Mouse (Mus musculus) T-helper 17 cell (primary cell): ENCODE data around the gene Vapb.

Experiments
- in situ Hi-C, 2 experiments: fragments of 300-600 bp; cut with MboI, MseI; formaldehyde crosslinking; loops; 1 replicate in 1 of 2; 2 replicates in 1 of 2; pipeline ENCODE4 v1.15.1; 2025; ENCODE audit warnings: high pct_unique_total_duplicates in 2 of 2

Vapb gene

DNA sequence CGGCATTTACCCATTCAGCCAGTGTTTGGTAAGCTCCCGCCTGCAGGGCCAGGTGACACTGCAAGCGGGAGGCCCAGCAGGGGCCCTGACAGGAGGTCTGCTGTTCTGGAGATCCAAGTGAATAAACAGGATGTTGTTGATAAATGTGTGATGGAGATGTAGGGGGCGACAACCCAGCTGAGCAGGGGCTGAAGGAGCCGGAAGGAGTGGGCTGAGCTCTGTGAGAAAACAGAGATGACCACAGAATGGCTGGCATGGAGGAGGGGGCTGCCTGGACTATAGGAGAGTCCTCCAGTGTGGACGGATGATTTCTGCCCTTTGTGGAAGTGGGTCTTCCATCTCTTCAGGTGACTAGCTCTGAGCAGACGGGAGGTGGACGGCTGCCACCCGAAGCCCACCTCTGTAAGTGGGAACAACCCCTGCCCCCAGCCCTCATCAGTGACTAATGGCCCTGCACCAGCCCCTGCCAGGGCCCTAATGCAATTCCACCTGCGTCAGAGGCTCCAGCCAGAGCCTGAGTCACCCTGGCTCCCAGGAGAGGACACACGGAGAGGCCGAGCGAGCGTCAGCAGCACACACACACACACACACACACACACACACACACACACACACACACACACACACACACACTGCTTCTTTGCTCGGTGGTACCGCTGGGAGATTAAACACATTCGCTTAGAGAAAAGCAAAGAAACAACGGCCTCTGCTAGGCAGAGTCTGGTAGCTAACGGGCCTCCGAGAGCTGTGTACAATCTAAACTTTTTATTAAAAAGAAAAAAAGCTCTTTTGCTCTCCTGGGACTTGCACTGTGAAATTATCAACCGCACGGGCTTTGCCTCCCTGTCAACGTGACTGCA is 52.9 kb downstream of the Vapb start:
- in situ Hi-C loops: no loop called here

DNA sequence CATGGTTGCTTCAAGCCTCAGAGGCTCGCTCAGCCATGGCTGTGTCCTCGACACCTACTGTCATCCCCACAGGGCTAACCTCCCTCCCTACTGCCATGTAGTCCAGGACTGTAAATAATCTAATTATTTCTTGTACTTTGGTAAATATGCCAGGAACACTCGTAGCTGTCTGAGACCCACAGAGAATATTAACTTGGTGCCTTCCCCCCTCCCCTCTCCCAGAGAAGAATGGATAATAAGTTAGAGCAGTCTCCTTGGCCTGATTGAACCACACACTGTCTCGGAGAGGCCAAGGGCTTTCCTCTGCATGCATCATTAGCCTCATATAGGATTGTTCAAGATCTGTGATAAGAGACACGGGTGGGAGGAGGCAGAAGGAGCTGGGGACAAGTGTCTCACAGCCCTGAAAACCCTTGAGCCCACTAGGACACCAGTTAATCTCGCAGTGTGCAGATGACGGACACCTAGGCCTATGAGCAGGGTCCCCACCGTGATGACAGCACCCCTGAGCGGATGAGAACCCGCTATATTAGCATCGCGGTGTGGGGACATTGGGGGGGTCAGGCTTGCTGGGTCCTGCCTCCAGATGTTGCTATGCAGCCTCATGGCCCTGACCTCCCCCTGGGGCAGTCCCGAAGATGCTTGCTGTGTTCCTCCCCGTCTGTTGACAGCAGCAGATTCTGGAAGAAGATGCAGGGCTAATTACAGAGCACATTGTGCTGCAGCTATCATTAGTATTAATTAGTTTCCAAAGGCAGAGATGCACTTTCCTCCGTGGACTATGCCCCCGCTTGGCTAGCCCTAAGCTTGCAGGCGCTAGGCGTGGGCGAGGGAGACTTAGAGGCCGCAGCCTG is 54.8 kb downstream of the Vapb start:
- in situ Hi-C loops: no loop called here

DNA sequence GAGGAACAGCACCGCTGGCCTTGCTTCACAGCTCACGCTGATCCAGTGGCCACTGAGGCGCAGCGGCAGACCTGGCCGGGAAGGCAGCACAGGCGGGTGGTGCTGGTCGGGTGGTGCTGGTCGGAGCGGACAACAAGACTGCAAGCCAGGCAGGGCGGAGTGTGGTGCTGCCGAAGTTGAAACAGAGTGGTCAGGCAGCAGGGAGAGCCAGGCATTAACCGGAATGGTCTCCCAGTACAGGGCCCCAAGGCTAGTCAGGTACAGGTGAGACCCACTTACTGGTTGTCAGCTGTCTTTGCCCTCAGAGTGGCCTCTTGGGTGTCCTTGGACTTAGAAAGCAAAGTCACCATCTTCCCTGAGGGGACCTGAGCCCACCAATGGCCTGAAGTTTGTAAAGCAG is 56.7 kb downstream of the Vapb start:
- in situ Hi-C loops: no loop called here

DNA sequence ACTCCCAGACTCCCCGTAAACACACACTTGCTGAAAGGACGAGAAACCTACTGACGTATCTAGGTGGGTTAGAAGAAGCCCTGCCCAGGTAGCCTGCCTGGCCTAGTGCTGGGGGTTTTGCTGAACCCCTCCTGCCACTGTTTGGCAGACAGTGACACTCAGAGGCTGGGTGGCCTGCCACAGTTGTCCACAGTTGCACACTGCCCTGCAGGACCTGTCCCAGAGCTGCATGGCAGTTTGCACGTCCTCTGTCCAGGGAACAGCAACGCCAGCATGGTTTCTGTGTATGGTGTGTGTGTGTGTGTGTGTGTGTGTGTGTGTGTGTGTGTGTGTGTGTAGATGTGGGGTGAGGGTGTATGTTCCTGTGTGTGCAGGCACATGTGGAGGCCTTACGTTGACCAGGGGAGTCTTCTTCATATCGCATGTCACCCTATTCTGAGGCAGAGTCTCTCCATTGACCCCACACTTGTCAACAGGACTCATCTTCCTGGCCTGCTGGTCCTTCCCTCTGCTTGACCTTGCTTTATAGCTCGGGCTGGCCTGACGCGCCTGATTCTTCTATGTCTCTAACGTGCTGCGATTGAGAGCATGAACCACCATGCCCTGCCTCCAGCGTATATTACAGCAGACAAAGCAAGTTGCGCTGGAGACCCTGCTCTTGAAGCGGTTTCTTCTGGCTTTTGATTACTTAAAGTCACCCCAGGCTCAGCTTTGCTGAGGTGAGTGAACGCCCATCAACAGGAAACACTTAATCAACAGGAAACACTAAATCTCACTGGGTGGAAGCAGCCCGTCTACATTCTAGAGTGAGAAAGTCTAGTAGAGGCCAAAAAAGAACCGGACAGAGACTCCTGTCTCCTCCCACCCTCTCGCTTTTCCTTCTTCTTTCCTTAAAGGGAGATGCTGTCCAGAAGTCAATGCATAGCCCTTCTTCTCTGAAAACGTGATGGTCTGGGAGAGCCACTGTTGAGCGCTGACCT is 57.5 kb downstream of the Vapb start:
- in situ Hi-C loops: no loop called here

DNA sequence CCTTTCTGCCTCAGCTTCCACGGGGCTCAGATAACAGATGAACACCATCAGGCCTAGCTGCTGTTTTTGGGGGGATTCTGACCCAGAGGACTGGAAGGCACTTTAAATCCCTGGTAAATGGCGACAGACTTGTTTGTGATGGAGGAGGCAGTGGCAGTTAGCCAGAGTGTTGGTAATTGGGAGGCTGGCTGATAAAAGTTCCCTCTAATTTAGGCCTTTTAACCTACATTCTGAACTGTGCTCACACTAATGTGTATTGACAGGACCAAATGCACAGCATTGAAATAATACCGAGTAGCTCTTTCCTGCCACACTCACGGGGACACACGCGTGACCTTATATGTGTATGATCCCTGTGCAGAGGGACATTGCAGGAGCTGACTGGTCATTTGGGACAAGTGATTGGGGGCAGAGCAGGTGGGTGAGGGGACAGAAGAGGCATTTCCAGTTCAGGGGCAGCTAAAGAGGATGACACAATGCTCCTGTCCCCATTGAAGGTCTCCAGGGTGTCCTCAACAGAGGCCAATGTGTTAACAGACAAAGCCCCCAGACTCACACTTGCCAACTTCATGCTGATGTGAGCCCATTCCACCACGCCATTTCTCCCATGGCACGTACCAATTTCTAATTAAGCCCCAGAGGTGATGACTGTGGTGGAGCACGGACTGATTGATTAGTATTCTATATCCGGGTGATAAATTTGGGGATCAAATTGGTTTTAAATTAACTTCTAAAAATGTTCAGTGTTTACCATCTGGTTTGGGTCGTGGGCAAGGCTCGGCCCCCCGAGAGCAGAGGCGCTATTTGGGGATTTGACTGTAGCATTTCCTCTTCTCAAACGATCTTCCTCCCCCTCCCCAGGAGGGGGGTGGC is 58.7 kb downstream of the Vapb start:
- in situ Hi-C loops: no loop called here

DNA sequence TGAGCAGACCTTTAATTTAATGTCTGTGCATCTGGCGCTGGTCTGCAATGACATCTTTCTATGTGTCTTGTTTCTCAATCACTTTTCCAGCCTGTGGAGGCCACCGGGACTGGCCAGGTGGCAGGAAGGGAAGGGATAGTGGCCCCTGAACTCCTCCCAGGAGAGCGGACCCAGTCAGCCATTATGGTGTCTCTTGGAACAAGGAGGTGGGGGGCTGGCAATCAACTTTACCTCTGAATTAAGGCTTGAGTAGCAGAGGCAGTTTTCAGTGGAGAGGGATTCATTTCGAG is 59.3 kb downstream of the Vapb start:
- in situ Hi-C loops: no loop called here

DNA sequence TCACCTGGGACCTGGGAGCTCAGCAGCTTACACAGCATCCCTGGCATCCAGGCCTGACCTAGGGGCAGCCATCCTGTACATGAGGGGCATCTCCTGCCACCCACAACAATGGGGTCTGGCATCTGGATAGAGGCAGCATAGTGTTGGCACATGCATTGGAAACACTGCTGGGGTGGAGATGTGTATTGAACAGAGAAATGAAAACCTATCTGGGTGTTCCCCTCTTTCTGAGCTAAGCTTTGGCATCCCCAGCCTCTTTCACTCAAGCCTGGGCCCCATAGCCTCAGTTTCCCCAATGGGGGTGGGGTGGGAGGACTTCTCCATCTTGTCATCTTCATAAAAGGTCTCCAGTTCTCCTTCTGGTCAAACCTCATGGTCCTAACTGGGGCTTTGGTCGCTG is 62.2 kb downstream of the Vapb start:
- in situ Hi-C loops: no loop called here

DNA sequence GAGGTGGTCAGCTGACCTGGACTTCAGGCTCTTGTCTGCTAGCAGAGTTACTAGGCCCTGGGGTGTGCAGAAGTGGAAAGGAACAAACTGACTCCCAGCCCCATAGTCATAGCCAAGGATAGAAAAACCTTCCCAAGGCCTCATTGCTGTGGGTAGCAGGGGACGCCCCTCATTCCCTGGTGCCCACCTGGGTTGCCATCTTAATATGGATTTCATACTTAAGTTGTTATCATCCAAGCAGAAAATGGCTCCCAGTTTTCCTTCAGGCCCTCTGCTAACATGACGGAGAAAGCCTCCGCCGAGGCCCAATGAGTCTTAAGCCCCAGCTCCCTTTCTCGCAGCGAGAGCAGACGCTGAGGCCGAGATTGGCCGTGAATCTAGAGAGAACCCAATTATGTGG is 63.3 kb downstream of the Vapb start:
- in situ Hi-C loops: no loop called here

DNA sequence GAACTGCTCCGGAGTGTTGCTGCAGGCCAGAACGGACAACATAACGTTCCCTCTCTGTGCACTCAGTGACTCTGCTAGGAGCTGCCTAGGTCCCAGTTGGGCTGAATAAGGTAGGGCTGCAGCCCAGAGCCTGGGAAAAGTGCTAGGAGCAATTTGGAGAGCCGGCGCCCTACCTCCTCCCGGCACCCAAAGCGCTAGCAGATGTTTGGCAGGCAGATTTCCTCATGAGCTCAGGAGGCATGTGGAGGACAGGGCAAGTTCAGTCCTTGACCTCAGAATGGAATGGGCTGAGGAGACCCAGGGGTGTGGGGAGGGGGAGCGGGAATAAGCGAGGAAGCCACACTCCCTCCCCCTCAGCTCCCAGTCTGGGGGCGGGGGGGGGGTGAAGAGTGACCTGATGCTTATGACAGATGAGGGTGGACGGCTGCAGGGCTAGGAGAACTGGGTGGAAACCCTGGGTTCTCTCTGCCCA is 64.1 kb downstream of the Vapb start:
- in situ Hi-C loops: no loop called here

DNA sequence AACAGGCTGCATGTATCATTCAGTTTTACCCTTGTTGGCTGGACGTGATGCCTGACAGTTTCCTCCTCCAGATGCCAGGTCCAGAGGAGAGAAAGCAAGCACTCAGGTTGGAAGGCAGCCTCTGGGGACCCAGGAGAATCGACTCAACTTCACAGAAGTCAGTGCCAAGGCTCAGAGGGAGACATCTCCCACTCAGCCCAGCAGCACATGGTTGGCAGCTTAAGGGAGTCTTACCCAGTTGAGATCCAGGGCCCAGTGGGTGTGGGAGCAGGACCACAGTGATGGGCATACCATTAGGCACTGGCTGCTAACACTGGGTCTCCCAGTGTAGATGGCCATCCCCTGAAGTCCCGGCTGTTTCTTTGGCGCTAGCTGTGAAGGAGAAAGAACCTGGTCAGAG is 64.9 kb downstream of the Vapb start:
- in situ Hi-C loops: no loop called here

DNA sequence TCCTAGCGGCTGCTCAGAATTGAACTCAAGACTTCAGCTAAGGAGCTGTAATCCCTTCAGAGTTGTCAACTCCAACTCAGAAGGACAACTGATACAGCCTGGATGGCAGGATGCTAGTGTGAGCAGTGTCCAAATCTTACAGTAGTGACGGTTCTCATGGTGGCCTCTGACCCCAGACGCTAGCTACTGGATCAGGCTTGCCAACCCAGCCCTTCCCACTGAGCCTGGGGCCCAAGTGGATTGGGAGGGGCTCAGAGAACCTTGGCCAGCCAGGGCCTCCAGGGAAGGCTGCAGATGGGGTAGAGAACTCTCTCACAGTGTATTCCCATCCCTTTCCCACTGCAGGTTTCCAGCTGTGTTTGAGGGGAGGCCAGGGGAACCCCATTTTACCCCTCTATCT is 65.6 kb downstream of the Vapb start:
- in situ Hi-C loops: no loop called here

DNA sequence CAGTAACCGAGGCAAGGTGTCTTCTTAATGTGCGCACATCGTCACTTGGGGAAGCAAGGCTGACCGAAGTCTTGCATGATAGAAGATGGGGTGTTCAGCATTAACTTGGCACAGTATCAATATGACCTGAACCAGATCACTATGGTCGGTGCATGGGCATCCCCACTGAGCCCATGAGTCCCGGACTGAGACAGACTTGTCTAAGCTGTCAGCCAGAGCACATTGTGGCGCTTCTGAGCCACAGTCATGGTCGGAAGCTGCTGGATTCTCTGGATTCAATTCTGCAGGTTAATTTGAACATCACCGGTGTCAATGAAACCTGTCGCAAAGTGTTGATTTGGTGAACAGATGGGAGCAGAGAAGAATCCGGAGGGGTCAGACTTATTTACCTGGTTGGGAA is 66.5 kb downstream of the Vapb start:
- in situ Hi-C loops: no loop called here

DNA sequence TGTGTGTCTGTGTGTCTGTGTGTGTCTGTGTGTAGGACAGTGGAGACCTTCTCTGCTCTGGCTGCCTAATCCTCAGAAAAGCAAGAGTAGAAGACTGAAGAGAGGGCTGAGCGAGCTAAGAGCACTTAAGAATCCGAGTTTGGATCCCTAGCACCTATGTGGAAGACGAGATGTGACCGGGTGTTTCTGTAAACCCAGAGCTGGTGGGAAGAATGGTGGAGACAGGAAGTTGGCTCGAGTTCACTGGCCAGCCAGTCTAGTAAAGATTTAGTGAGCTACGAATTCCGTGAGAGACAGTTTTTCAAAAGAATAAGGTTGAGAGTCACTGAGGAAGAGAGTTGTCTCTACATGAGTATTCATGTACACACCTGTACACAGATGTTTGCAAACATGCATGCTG is 69.3 kb downstream of the Vapb start:
- in situ Hi-C loops: no loop called here

DNA sequence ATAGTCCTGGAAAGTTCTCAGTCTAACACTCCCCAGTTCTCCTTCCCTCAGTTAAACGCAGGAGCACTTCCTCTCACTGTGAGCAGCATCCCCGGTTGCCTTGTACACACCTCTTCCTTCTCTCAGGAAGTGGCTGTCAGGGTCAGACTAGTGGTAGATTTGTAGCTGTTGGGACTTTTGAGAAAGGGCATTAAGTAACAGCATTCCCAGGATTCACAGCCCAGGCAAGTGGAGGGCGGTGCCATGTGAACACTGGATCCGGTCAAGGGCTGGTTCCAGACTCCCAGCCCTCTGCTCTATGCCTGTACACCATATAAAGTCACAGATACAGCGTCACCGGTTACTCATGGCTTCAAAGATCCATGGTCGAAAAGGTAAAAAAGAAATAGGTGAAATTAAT is 71.6 kb downstream of the Vapb start:
- in situ Hi-C loops: no loop called here

DNA sequence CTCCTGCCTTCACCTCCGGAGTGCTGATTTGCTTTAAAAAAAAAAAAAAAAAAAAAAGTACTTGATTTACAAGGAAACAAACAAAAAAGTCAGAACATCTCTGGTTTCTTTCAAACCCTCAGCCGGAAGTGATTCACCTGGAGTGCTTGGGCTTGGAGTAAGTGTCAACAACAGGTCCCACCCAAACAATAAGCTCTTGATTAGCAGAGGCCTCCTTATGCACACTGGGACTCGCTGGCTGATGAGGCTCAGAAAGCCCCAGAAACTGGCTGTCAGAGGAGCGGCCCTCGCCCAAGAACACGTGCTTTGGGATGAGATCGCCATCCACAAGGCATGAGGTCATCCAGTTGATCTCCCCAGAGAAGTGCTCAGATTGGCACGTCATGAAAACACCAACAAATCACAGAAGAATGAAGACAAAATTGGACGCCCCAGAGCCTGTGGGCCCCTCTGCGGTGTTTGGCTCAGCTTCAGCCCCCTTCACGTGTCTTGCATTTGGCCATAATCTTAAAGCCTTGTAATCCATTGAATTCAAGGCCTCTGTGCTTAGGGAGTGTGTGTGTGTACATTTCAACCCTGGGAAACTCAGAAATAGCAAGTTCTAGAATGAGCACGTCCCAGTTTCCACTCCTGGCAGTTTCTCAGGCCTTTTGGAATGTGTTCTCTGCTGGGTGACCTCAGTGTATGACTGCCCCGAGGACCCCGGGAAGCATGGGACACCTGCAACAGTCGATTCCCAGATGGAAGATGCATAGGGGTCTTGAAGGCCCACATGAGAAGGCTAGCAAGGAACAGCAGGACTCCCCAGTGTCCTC is 72.9 kb downstream of the Vapb start:
- in situ Hi-C loops: no loop called here

DNA sequence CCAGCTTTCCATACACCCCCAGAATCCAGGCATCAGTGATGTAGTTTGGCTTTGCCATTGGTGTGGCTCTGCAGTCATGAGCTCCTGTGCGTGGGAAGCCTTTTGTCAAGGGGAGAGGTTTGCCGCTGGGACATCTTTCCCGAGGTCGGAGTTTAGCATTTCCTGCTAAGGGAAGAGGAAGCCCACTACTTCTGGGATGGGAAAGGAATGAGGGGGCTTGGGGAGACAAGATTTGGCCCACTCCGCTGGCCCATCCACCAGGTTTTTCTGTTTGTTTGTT is 73.5 kb downstream of the Vapb start:
- in situ Hi-C loops: no loop called here

DNA sequence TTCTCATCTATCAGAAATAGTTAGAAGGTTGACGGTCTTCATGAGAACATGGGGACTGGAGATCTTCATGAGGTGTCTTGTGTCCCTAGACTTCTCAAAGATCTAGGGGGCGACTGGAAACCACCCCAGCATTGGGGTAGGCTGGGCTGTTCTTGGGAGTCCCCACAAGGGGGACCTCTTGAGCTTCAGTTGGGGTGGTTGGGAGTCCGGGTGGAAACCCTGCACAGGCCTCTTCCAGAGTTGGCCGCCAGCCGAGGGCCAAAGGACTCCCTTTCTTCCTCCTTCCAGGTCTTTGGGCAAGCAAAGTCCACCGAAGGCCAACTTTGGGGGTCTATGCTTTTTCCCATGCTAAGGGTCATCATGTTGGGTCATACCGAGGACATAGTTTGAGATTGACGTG is 74.5 kb downstream of the Vapb start:
- in situ Hi-C loops: no loop called here

DNA sequence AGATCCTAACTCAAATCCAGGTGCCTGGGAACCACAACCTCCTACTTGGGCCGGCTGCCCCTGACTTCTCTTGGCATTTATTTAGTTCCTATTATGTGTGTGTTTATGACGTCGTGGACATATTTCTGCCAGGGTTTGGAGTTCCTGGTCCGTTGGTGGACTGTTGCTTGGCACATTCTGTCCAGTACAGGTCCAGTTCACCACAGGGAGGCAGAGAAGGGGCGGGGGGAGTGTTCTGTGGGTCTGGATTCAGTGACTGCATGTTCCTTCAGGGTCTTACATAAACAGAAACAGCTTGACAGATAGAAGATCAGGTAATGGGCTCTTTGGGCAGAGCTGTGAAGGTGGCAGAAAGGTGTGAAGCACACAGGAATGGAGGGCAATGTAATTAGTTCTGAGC is 75.8 kb downstream of the Vapb start:
- in situ Hi-C loops: no loop called here

DNA sequence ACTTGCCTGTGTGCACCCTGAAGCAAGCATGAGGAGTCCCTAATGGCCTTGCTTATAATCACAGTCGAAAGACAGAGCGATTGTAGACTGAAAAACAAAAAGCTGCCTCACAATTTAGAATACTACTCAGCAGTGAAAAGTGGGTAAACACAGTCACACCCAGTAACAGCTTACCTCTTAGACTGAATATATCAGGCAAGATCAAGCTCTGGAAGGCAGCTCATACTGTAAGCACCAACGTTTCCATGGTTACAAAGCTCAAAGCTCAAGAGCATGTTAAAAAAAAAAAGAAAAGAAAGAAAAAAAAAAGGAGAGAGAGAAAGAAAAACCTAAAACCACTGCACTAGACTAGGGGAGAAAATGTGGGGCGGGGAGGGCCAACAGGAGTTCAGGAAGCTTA is 89.0 kb downstream of the Vapb start:
- in situ Hi-C loops: no loop called here

DNA sequence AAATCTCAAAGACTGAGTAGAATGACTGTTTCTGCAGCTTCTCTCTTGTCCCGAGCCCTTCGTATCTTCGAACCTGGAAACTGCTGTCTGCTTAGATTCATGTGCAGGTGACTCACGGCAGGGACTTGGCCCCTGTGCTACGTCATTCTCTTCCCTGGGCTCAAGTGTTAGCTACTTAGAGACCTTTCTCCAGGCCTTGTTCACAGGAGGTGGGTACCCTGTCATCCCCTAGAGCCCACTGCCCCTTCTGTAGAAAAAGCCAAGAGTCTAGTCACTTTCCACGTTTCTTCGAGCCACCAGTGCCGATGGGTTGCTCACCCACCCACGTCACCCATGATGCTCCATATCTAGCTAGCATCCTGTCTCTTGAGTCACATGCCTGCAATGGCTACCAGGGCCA is 89.9 kb downstream of the Vapb start:
- in situ Hi-C loops: no loop called here
